In genomic region chr1:170718133-170718810, GRCm38 (mm10) we compare ENCODE assay signal across 22 mouse cellular contexts.
DNase-seq lines count a peak whose midpoint lies in the region; ATAC-seq lines count a peak whose summit lies in the region.
"Had no signal": no experiment of that assay in that cellular context is flagged by ENCODE, and none has a peak within 500 bp of the region (broad histone marks: within the 10 kb centered on the region; RNA-seq: fewer than 3 reads in every experiment).

No protein-coding gene starts in this region.

- DNase-seq in embryo, embryonic 11 days: peak; percentile 35
- DNase-seq in embryo, embryonic 10.5 days (ENCODE audit: low spot score): no peak
- DNase-seq in lung, postnatal 25 days (ENCODE audit: low spot score): no peak
- DNase-seq in embryonic facial prominence, embryonic 14.5 days (ENCODE audit: low spot score): peak; percentile 84
- no peak for DNase-seq in cerebellum, adult 9-11 months
- DNase-seq: adrenal gland, postnatal 14 days; cerebellum, postnatal 14 days; forebrain, postnatal 0 days; heart, postnatal 36 days; kidney, adult 8-10 months; lung, adult 2 months; retina, postnatal 1 day; right cerebral cortex, postnatal 4 days had no signal

- no peak overlapping the region for H3K4me3 ChIP-seq in lung, embryonic 15.5 days
- H3K4me3 ChIP-seq in embryonic facial prominence, embryonic 14.5 days (ENCODE audit: low read depth, low read length): no peak overlapping the region
- no peak overlapping the region for H3K4me3 ChIP-seq in heart, embryonic 11.5 days (ENCODE audit: low read depth, low read length)
- H3K4me3 ChIP-seq: forebrain, embryonic 10.5 days had no signal

- peak; percentile 53; the same call in 1 of the 2 replicates for ATAC-seq in lung, embryonic 15.5 days (ENCODE audit: borderline replicate concordance, extremely low read depth, low FRiP score, low TSS enrichment)
- ATAC-seq in embryonic facial prominence, embryonic 14.5 days (ENCODE audit: low read depth): peak; percentile 79; the same call in 1 of the 2 replicates
- ATAC-seq in megakaryocyte progenitor cell, adult 5-6 weeks (replicated peaks; ENCODE audit: poor library complexity): peak; percentile 52; the same call in 1 of the 2 replicates
- no peak for ATAC-seq in heart, embryonic 11.5 days (replicated peaks; ENCODE audit: insufficient number of reproducible peaks, low FRiP score, low TSS enrichment)
- ATAC-seq: activated CD4-positive, CD25-positive, alpha-beta regulatory T cell, adult 4 months; forebrain, postnatal 0 days; midbrain, embryonic 16.5 days had no signal

- H3K27ac ChIP-seq in lung, embryonic 15.5 days: peak overlapping the region; percentile 12; the same call in 1 of the 2 replicates
- peak overlapping the region; percentile 55 for H3K27ac ChIP-seq in embryonic facial prominence, embryonic 14.5 days (replicated peaks; ENCODE audit: low read depth, low read length)
- no peak overlapping the region for H3K27ac ChIP-seq in heart, embryonic 11.5 days (ENCODE audit: low read depth, low read length)
- H3K27ac ChIP-seq: forebrain, embryonic 10.5 days; hindbrain, embryonic 14.5 days had no signal

- H3K9ac ChIP-seq in lung, embryonic 15.5 days: no peak overlapping the region
- H3K9ac ChIP-seq in embryonic facial prominence, embryonic 14.5 days (ENCODE audit: low read depth, low read length): no peak overlapping the region
- no peak overlapping the region for H3K9ac ChIP-seq in heart, embryonic 11.5 days (ENCODE audit: low read depth, low read length)
- H3K9ac ChIP-seq: forebrain, postnatal 0 days; hindbrain, embryonic 14.5 days had no signal

- no peaks in the 10 kb centered on the region for H3K36me3 ChIP-seq in lung, embryonic 15.5 days
- no peaks in the 10 kb centered on the region for H3K36me3 ChIP-seq in embryonic facial prominence, embryonic 14.5 days (ENCODE audit: control insufficient read depth, insufficient read depth, low read length)
- no peaks in the 10 kb centered on the region for H3K36me3 ChIP-seq in heart, embryonic 11.5 days (ENCODE audit: control insufficient read depth, insufficient read depth, low read length)
- H3K36me3 ChIP-seq: forebrain, embryonic 10.5 days had no signal

- no peaks in the 10 kb centered on the region for H3K9me3 ChIP-seq in lung, embryonic 15.5 days
- no peaks in the 10 kb centered on the region for H3K9me3 ChIP-seq in embryonic facial prominence, embryonic 14.5 days (ENCODE audit: control insufficient read depth, low read length)
- H3K9me3 ChIP-seq in heart, embryonic 11.5 days (replicated peaks; ENCODE audit: control insufficient read depth, low read length): no peaks in the 10 kb centered on the region
- H3K9me3 ChIP-seq: forebrain, embryonic 10.5 days; G1E had no signal

- no peak overlapping the region for H3K4me2 ChIP-seq in lung, embryonic 15.5 days
- H3K4me2 ChIP-seq in embryonic facial prominence, embryonic 14.5 days (ENCODE audit: low read depth, low read length): no peak overlapping the region
- no peak overlapping the region for H3K4me2 ChIP-seq in heart, embryonic 11.5 days
- H3K4me2 ChIP-seq: hindbrain, embryonic 14.5 days; liver, embryonic 11.5 days had no signal

- H3K4me1 ChIP-seq in lung, embryonic 15.5 days: peaks cover 13% of the 10 kb centered on the region; the same call in 1 of the 2 replicates
- peaks cover 17% of the 10 kb centered on the region; the same call in 1 of the 2 replicates for H3K4me1 ChIP-seq in embryonic facial prominence, embryonic 14.5 days (ENCODE audit: control insufficient read depth, insufficient read depth, low read length)
- no peaks in the 10 kb centered on the region for H3K4me1 ChIP-seq in heart, embryonic 11.5 days (ENCODE audit: control insufficient read depth, insufficient read depth, low read length)
- H3K4me1 ChIP-seq: forebrain, embryonic 10.5 days had no signal

- H3K27me3 ChIP-seq in lung, embryonic 15.5 days: no peaks in the 10 kb centered on the region
- no peaks in the 10 kb centered on the region for H3K27me3 ChIP-seq in embryonic facial prominence, embryonic 14.5 days (replicated peaks; ENCODE audit: control insufficient read depth, insufficient read depth, low read length)
- no peaks in the 10 kb centered on the region for H3K27me3 ChIP-seq in heart, embryonic 11.5 days (ENCODE audit: control insufficient read depth, insufficient read depth, low read length)

- 63% methylated on average over 8 of the region's 8 CpGs for WGBS in lung, embryonic 15.5 days
- WGBS in embryonic facial prominence, embryonic 14.5 days: 37% methylated on average over 8 of the region's 8 CpGs
- 85% methylated on average over 8 of the region's 8 CpGs for WGBS in heart, embryonic 11.5 days (ENCODE audit: insufficient replicate concordance)

Comparison
In these comparisons a context has a peak if more than half of its experiments do, and no peak if none do; other contexts are left out.
1. DNase-seq: peak in embryo, embryonic 11 days (single experiment) and embryonic facial prominence, embryonic 14.5 days (single experiment); none in embryo, embryonic 10.5 days (single experiment), lung, postnatal 25 days (single experiment) and cerebellum, adult 9-11 months (single experiment).